Mouse (Mus musculus) large intestine, adult 2 months (tissue): Measurements from ENCODE around the gene Gm20388. TPM values are rescaled to one million over a fixed set of nuclear protein-coding genes. Genes with fewer than 3 reads are reported as not detected.

Experiments used
- DNase-seq: peaks from one replicate; pipeline ENCODE4 v3.0.0-alpha.2; 2012; ENCODE audit warnings: low read depth, low spot score
- WGBS: fragments of 180-500 bp; shearing (Covaris S2); methylation state at CpG from one replicate; pipeline ENCODE4 v1.1.7; 2018; 5-methylcytosine and 5-hydroxymethylcytosine counted together
- polyA plus RNA-seq: library from polyadenylated mRNA; depleted of rRNA; stranded (reverse); fragments of >200 nt; gene quantifications from 2 replicates; pipeline ENCODE4 v1.2.3, GENCODE M21; 2012

The Gm20388 gene
- polyA plus RNA-seq, 1 experiment = 31.5 TPM

GRCm38 (mm10) chr8:122824986-122825385, 2914.3 kb downstream of the Gm20388 start:
- 71% methylated on average over 9 of the region's 9 CpGs for WGBS
- no peak for DNase-seq

- DNase-seq = no peak
- WGBS = 75% methylated on average over 8 of the region's 8 CpGs
Measured at GRCm38 (mm10) chr8:122825408-122825807, 2914.8 kb downstream of the Gm20388 start.

- WGBS = 54% methylated on average over 3 of the region's 3 CpGs
- no peak for DNase-seq
Measured at GRCm38 (mm10) chr8:122829396-122829795, 2918.8 kb downstream of the Gm20388 start.

- DNase-seq = peak; percentile 51
- 43% methylated on average over 8 of the region's 8 CpGs for WGBS
Measured at GRCm38 (mm10) chr8:122830349-122831061, 2919.9 kb downstream of the Gm20388 start.

- DNase-seq = no peak
- 80% methylated on average over 8 of the region's 8 CpGs for WGBS
Measured at GRCm38 (mm10) chr8:122834416-122834815, 2923.8 kb downstream of the Gm20388 start.

- WGBS = 16% methylated on average over 8 of the region's 8 CpGs
- DNase-seq = peak; percentile 58
Measured at GRCm38 (mm10) chr8:122834971-122835370, 2924.3 kb downstream of the Gm20388 start.

GRCm38 (mm10) chr8:122836199-122836598, 2925.6 kb downstream of the Gm20388 start:
- DNase-seq = no peak
- 85% methylated on average over 12 of the region's 12 CpGs for WGBS

GRCm38 (mm10) chr8:122836696-122837095, 2926.1 kb downstream of the Gm20388 start:
- DNase-seq = no peak
- 81% methylated on average over 13 of the region's 13 CpGs for WGBS

GRCm38 (mm10) chr8:122844161-122844560, 2933.5 kb downstream of the Gm20388 start:
- DNase-seq = no peak
- 59% methylated on average over 3 of the region's 3 CpGs for WGBS

- WGBS = 47% methylated on average over 4 of the region's 4 CpGs
- DNase-seq = no peak
Measured at GRCm38 (mm10) chr8:122845662-122846061, 2935.0 kb downstream of the Gm20388 start.

GRCm38 (mm10) chr8:122847829-122848561, 2937.4 kb downstream of the Gm20388 start, which contains the start of gene Cdh15:
Gene Cdh15 (plus strand): TSS chr8:122847966.
- WGBS = 18% methylated on average over 17 of the region's 18 CpGs

GRCm38 (mm10) chr8:122849152-122849910, 2938.7 kb downstream of the Gm20388 start:
- WGBS = 67% methylated on average over 11 of the region's 11 CpGs

More at GRCm38 (mm10) chr8:122847829-122848561, 2937.4 kb downstream of the Gm20388 start, which contains the start of gene Cdh15:
- no peak for DNase-seq

GRCm38 (mm10) chr8:122850641-122851240, 2940.1 kb downstream of the Gm20388 start:
- WGBS = 68% methylated on average over 3 of the region's 3 CpGs
- no peak for DNase-seq

More at GRCm38 (mm10) chr8:122849152-122849910, 2938.7 kb downstream of the Gm20388 start:
- DNase-seq = no peak

GRCm38 (mm10) chr8:122851692-122852545, 2941.3 kb downstream of the Gm20388 start:
- 69% methylated on average over 12 of the region's 12 CpGs for WGBS
- DNase-seq = no peak

- 79% methylated on average over 1 of the region's 1 CpGs for WGBS
- DNase-seq = no peak
Measured at GRCm38 (mm10) chr8:122852546-122852905, 2941.9 kb downstream of the Gm20388 start.

GRCm38 (mm10) chr8:122853340-122853771, 2942.7 kb downstream of the Gm20388 start:
- WGBS = 23% methylated on average over 11 of the region's 11 CpGs
- no peak for DNase-seq

GRCm38 (mm10) chr8:122854388-122854787, 2943.7 kb downstream of the Gm20388 start:
- 55% methylated on average over 7 of the region's 7 CpGs for WGBS
- no peak for DNase-seq

GRCm38 (mm10) chr8:122855123-122855522, 2944.5 kb downstream of the Gm20388 start:
- 58% methylated on average over 4 of the region's 4 CpGs for WGBS
- no peak for DNase-seq

- no peak for DNase-seq
Measured at GRCm38 (mm10) chr8:122856288-122856687, 2945.6 kb downstream of the Gm20388 start.

More at GRCm38 (mm10) chr8:122856288-122856687, 2945.6 kb downstream of the Gm20388 start:
- WGBS = 78% methylated on average over 8 of the region's 8 CpGs
